Mouse (Mus musculus): Measurements from ENCODE around the gene Sgsm3. TPM values are rescaled to one million over a fixed set of nuclear protein-coding genes. Genes with fewer than 3 reads are reported as not detected.

The Sgsm3 gene
- polyA plus RNA-seq, 2 experiments, result 7.5 to 8.5 TPM

- Histone ChIP-seq H3K4me1 (replicated peaks; ENCODE audit: control insufficient read depth in 2 of 2, insufficient read depth in 2 of 2, low read length in 1 of 2) (peaks cover 0 to 10% of the 10 kb centered on the region in 2 experiments; a peak in 3 of 4 replicates), H3K4me2 (ENCODE audit: low read depth) (no peak overlapping the region), H3K36me3 (replicated peaks; ENCODE audit: control insufficient read depth, insufficient read depth, low read depth) (no peaks in the 10 kb centered on the region), H3K9me3 (ENCODE audit: control insufficient read depth, low read length) (no peaks in the 10 kb centered on the region), H3K4me3 (ENCODE audit: insufficient read depth in 1 of 2, low read depth in 2 of 2, low read length in 2 of 2) (no peak overlapping the region), H3K27ac (no peak overlapping the region), H3K9ac (replicated peaks) (no peak overlapping the region), H3K27me3 (ENCODE audit: control insufficient read depth, insufficient read depth, low read length) (no peaks in the 10 kb centered on the region)
- ATAC-seq (ENCODE audit: insufficient read depth), result no peak
- no peak for DNase-seq (ENCODE audit: low read depth in 3 of 3, low spot score in 3 of 3)
- no peak for TF ChIP-seq CTCF (IDR thresholded peaks at IDR 0.05; ENCODE audit: low read depth)
- TF ChIP-seq EP300 (IDR thresholded peaks at IDR 0.05; ENCODE audit: low read depth), result no peak
- WGBS (ENCODE audit: insufficient replicate concordance), result 6% methylated on average over 3 of the region's 3 CpGs
Measured at GRCm38 (mm10) chr15:81050488-81050887, 72.9 kb downstream of the Sgsm3 start.

DNA sequence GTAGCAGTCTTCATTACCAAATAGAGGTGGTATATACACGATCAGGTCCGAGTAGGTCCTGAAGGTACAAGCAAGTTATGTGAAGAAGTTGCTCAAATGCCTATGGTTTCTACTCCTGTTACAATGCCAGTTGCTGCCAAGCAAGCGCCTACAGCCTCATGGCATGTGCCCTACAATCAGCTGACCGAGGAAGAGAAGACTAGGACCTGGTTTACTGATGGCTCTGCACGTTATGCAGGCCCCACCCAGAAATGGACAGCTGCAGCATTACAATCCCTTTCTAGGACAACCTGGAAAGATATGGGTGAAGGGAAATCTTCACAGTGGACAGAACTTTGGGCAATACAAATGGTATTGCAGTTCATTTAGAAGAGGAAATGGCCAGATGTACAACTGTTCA is 74.9 kb downstream of the Sgsm3 start:
- H3K4me1 ChIP-seq (replicated peaks; ENCODE audit: control insufficient read depth in 2 of 2, insufficient read depth in 2 of 2, low read length in 1 of 2), result peaks cover 0 to 6% of the 10 kb centered on the region in 2 experiments; a peak in 2 of 4 replicates

DNA sequence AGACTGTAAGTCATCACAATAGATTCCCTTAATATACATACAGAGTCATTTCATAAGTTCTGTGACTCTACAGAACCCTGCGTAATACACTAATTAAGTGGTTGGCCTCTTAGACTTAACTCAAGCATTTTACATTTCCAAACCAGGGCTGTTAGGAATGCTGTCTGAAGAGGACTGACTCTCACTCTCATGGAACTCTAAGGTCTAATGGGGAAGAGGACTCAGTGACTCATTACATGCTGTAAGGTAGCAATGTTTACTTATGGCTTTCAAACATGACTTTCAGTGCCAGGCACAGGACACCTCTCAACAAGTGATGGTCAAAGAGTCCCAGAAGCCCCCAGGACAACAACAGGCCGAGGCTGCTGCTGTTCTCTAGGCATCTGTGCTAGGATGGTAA is 77.9 kb downstream of the Sgsm3 start:
- Histone ChIP-seq H3K4me2 (ENCODE audit: low read depth) (no peak overlapping the region), H3K4me1 (replicated peaks; ENCODE audit: control insufficient read depth in 2 of 2, insufficient read depth in 2 of 2, low read length in 1 of 2) (no peaks in the 10 kb centered on the region)
- ATAC-seq (ENCODE audit: insufficient read depth), result no peak

More for the DNA sequence above, 74.9 kb downstream of the Sgsm3 start:
- Histone ChIP-seq H3K27ac (no peak overlapping the region), H3K36me3 (replicated peaks; ENCODE audit: control insufficient read depth, insufficient read depth, low read depth) (no peaks in the 10 kb centered on the region), H3K9me3 (ENCODE audit: control insufficient read depth, low read length) (no peaks in the 10 kb centered on the region), H3K9ac (replicated peaks) (no peak overlapping the region), H3K4me2 (ENCODE audit: low read depth) (no peak overlapping the region), H3K27me3 (ENCODE audit: control insufficient read depth, insufficient read depth, low read length) (no peaks in the 10 kb centered on the region), H3K4me3 (ENCODE audit: insufficient read depth in 1 of 2, low read depth in 2 of 2, low read length in 2 of 2) (no peak overlapping the region)
- ATAC-seq (ENCODE audit: insufficient read depth), result no peak
- 61% methylated on average over 5 of the region's 5 CpGs for WGBS (ENCODE audit: insufficient replicate concordance)
- TF ChIP-seq CTCF (IDR thresholded peaks at IDR 0.05; ENCODE audit: low read depth) (no peak), EP300 (IDR thresholded peaks at IDR 0.05; ENCODE audit: low read depth) (no peak)
- DNase-seq (ENCODE audit: low read depth in 3 of 3, low spot score in 3 of 3), result no peak

DNA sequence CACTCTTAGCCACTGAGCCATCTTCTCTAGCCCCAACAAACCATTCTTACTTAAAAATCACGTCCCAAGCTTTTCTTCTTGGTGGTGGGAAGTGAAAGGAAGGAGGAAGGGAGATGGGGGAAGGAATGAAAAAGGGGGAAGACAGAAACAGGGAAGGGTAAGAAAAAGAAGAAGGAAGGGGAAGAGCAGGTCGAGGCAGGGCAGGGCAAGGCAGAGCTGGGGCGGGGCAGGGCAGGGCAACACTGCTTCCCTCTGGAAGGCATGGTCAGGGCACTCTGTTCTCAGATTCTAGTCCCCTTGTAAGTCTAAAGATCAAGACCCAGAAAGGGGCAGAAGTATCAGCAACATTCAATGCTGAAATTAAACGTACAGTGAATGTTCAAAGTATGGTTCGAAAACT is 80.2 kb downstream of the Sgsm3 start:
- H3K27ac ChIP-seq, result no peak overlapping the region
- ATAC-seq (ENCODE audit: insufficient read depth), result no peak
- H3K9ac ChIP-seq (replicated peaks), result no peak overlapping the region
- no peak for TF ChIP-seq EP300 (IDR thresholded peaks at IDR 0.05; ENCODE audit: low read depth)
- no peak for TF ChIP-seq CTCF (IDR thresholded peaks at IDR 0.05; ENCODE audit: low read depth)
- no peak for DNase-seq (ENCODE audit: low read depth in 3 of 3, low spot score in 3 of 3)
- peaks cover 0 to 3% of the 10 kb centered on the region in 2 experiments; a peak in 1 of 4 replicates for H3K4me1 ChIP-seq (replicated peaks; ENCODE audit: control insufficient read depth in 2 of 2, insufficient read depth in 2 of 2, low read length in 1 of 2)
- H3K9me3 ChIP-seq (ENCODE audit: control insufficient read depth, low read length), result no peaks in the 10 kb centered on the region
- H3K27me3 ChIP-seq (ENCODE audit: control insufficient read depth, insufficient read depth, low read length), result no peaks in the 10 kb centered on the region
- H3K4me2 ChIP-seq (ENCODE audit: low read depth), result no peak overlapping the region
- WGBS (ENCODE audit: insufficient replicate concordance), result 56% methylated on average over 5 of the region's 5 CpGs
- no peaks in the 10 kb centered on the region for H3K36me3 ChIP-seq (replicated peaks; ENCODE audit: control insufficient read depth, insufficient read depth, low read depth)
- no peak overlapping the region for H3K4me3 ChIP-seq (ENCODE audit: insufficient read depth in 1 of 2, low read depth in 2 of 2, low read length in 2 of 2)

More for the DNA sequence above, 77.9 kb downstream of the Sgsm3 start:
- H3K27ac ChIP-seq, result no peak overlapping the region
- no peaks in the 10 kb centered on the region for H3K36me3 ChIP-seq (replicated peaks; ENCODE audit: control insufficient read depth, insufficient read depth, low read depth)
- H3K27me3 ChIP-seq (ENCODE audit: control insufficient read depth, insufficient read depth, low read length), result no peaks in the 10 kb centered on the region
- WGBS (ENCODE audit: insufficient replicate concordance), result 67% methylated on average over 2 of the region's 2 CpGs
- TF ChIP-seq EP300 (IDR thresholded peaks at IDR 0.05; ENCODE audit: low read depth), result no peak
- TF ChIP-seq CTCF (IDR thresholded peaks at IDR 0.05; ENCODE audit: low read depth), result no peak
- no peak overlapping the region for H3K4me3 ChIP-seq (ENCODE audit: insufficient read depth in 1 of 2, low read depth in 2 of 2, low read length in 2 of 2)
- no peak for DNase-seq (ENCODE audit: low read depth in 3 of 3, low spot score in 3 of 3)
- H3K9ac ChIP-seq (replicated peaks), result no peak overlapping the region
- H3K9me3 ChIP-seq (ENCODE audit: control insufficient read depth, low read length), result no peaks in the 10 kb centered on the region

DNA sequence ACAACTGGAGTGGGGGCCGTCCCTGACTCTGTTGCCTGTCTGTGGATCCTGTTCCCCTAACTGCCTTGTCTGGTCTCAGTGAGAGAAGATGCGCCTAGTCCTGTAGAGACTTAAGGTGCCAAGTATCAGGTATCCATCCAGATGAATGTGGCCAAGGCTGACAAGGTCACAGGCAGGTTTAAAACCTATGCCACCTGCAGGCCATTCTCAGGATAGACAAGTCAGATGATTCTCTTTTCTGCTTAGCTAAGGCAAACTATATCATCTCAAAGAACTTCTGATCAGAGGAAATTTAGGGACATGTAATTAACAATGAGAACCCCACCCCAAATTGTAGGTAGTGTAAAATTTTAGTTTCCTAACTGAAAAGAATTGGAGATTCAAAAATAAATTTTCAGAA is 83.4 kb downstream of the Sgsm3 start:
- H3K9ac ChIP-seq (replicated peaks), result no peak overlapping the region
- H3K27ac ChIP-seq, result no peak overlapping the region
- no peaks in the 10 kb centered on the region for H3K36me3 ChIP-seq (replicated peaks; ENCODE audit: control insufficient read depth, insufficient read depth, low read depth)
- H3K4me1 ChIP-seq (replicated peaks; ENCODE audit: control insufficient read depth in 2 of 2, insufficient read depth in 2 of 2, low read length in 1 of 2), result peaks cover 0 to 3% of the 10 kb centered on the region in 2 experiments; a peak in 1 of 4 replicates
- no peak overlapping the region for H3K4me2 ChIP-seq (ENCODE audit: low read depth)
- WGBS (ENCODE audit: insufficient replicate concordance), result 65% methylated on average over 2 of the region's 2 CpGs
- no peak overlapping the region for H3K4me3 ChIP-seq (ENCODE audit: insufficient read depth in 1 of 2, low read depth in 2 of 2, low read length in 2 of 2)
- no peak for TF ChIP-seq EP300 (IDR thresholded peaks at IDR 0.05; ENCODE audit: low read depth)
- peak; percentile 36; the same call in 1 of the 2 replicates for TF ChIP-seq CTCF (IDR thresholded peaks at IDR 0.05; ENCODE audit: low read depth)
- no peak for DNase-seq (ENCODE audit: low read depth in 3 of 3, low spot score in 3 of 3)
- H3K9me3 ChIP-seq (ENCODE audit: control insufficient read depth, low read length), result no peaks in the 10 kb centered on the region
- H3K27me3 ChIP-seq (ENCODE audit: control insufficient read depth, insufficient read depth, low read length), result no peaks in the 10 kb centered on the region
- ATAC-seq (ENCODE audit: insufficient read depth), result no peak

Small RNAs within 50 kb of the gene (microRNA-seq; reads per million reads assigned to microRNA genes)
- gene Mir5113, result 39.7 reads per million, percentile 38 among the genes with 10 or more reads in this experiment

Other genes with a start within 250 kb of the Sgsm3 start
- 28.7 and 43.8 TPM in 2 replicates for gene Adsl, start 29.3 kb upstream of the Sgsm3 start, polyA plus RNA-seq (2012; rRNA removed)
- 48.2 and 57.5 TPM in 2 replicates for gene Adsl, start 29.3 kb upstream of the Sgsm3 start, polyA plus RNA-seq (2014; fragmentation: Nextera tagmentation; extraction: Ambion mirVana)
- 3.4 and 4.3 TPM in 2 replicates for gene Mrtfa, start 213.0 kb downstream of the Sgsm3 start, polyA plus RNA-seq (2012; rRNA removed)
- 4.3 and 4.8 TPM in 2 replicates for gene Mrtfa, start 213.0 kb downstream of the Sgsm3 start, polyA plus RNA-seq (2014; fragmentation: Nextera tagmentation; extraction: Ambion mirVana)

All from liver, embryonic 14.5 days (tissue).